Mouse (Mus musculus): ENCODE data around the gene Gnptab.

DNA sequence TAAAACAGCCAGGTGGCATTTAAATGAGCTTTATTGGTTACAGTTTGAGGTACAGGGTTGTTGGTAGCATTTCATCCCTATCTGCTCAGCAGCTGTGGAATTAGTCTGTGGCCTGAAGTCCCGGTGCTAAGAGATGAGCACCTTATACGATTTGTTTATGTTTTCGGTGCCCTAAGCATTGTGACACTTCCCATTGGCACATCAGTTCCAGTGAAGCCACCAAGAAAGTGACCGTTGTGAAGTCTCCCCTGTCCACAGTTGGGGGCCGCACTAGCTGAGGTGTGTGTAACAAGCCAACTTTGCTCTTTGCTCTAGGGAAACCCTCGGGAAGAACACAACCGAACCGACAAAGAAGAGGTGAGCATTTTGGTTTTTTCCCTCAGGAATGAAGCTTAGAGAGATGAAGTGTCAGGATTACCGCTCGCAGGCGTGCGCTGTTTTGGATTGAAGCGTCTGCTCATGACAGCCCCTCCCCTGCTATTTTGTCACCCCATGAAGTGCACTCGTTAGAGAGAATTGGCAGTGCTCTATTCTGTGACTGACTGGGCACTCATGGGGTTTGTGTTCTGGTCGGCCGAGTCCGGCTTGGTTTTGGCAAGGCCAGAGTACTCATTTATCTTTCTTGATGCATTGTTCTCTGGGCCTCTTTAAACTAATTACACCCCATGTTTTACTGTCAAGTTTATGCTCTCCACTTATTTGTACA lies 33.5 kb downstream of the Gnptab start:
- no peak for TF ChIP-seq CTCF (IDR thresholded peaks at IDR 0.05; ENCODE audit: low read depth, low read length)
- TF ChIP-seq GATA1 (IDR thresholded peaks at IDR 0.05; ENCODE audit: borderline replicate concordance, low read length) = no peak
- no peak for TF ChIP-seq POLR2AphosphoS5 (IDR thresholded peaks at IDR 0.05; ENCODE audit: insufficient replicate concordance, low read depth, low read length)
- TF ChIP-seq TAL1 (conservative IDR thresholded peaks at IDR 0.05; ENCODE audit: low read depth, low read length) = no peak
- TF ChIP-seq GATA2 (IDR thresholded peaks at IDR 0.05; ENCODE audit: borderline replicate concordance, low read depth, low read length) = no peak

Measured in G1E (cell line).